Comparison of ENCODE assay signal across 10 mouse cellular contexts in genomic region chr3:129202871-129203740, GRCm38 (mm10). TPM values are rescaled to one million over a fixed set of nuclear protein-coding genes. Genes with fewer than 3 reads are reported as not detected.
DNase-seq lines count a peak whose midpoint lies in the region; ATAC-seq lines count a peak whose summit lies in the region.
"Had no signal": no experiment of that assay in that cellular context is flagged by ENCODE, and none has a peak within 500 bp of the region (broad histone marks: within the 10 kb centered on the region; RNA-seq: fewer than 3 reads in every experiment).

No protein-coding gene starts in this region.

- no peaks in the 10 kb centered on the region for H3K9me3 ChIP-seq in hindbrain, embryonic 13.5 days
- H3K9me3 ChIP-seq in hindbrain, embryonic 16.5 days (ENCODE audit: control insufficient read depth, low read length): 0 out of 2 replicates have a peak, but pooled peaks cover 1% of the 10 kb centered on the region
- H3K9me3 ChIP-seq in intestine, embryonic 14.5 days (ENCODE audit: control insufficient read depth, low read length): no peaks in the 10 kb centered on the region
- no peaks in the 10 kb centered on the region for H3K9me3 ChIP-seq in neural tube, embryonic 12.5 days

- peak overlapping the region; percentile 42; the same call in 1 of the 2 replicates for H3K4me3 ChIP-seq in hindbrain, embryonic 13.5 days
- no peak overlapping the region for H3K4me3 ChIP-seq in hindbrain, embryonic 16.5 days (ENCODE audit: low read length)
- H3K4me3 ChIP-seq in intestine, embryonic 14.5 days (ENCODE audit: low read depth, low read length): peak overlapping the region; percentile 38
- 0 out of 2 replicates have a peak overlapping the region, but pooled peaks have one; percentile 2 for H3K4me3 ChIP-seq in neural tube, embryonic 12.5 days

- under 1% methylated on average over 36 of the region's 36 CpGs for WGBS in hindbrain, embryonic 13.5 days
- WGBS in hindbrain, embryonic 16.5 days: 1% methylated on average over 33 of the region's 36 CpGs
- 15% methylated on average over 36 of the region's 36 CpGs for WGBS in intestine, embryonic 14.5 days
- WGBS in neural tube, embryonic 12.5 days: under 1% methylated on average over 36 of the region's 36 CpGs

- no peak for ATAC-seq in hindbrain, embryonic 13.5 days (ENCODE audit: low FRiP score)
- ATAC-seq in hindbrain, embryonic 16.5 days: no peak
- no peak for ATAC-seq in intestine, embryonic 14.5 days (replicated peaks; ENCODE audit: low FRiP score, low TSS enrichment, low read depth)
- ATAC-seq in neural tube, embryonic 12.5 days (ENCODE audit: low FRiP score, low read depth): no peak

- no peak overlapping the region for H3K4me2 ChIP-seq in hindbrain, embryonic 13.5 days
- H3K4me2 ChIP-seq in hindbrain, embryonic 16.5 days (ENCODE audit: low read length): no peak overlapping the region
- peak overlapping the region; percentile 82 for H3K4me2 ChIP-seq in intestine, embryonic 14.5 days (ENCODE audit: low read length)
- peak overlapping the region; percentile 83; the same call in 1 of the 2 replicates for H3K4me2 ChIP-seq in neural tube, embryonic 12.5 days (replicated peaks)

- H3K27ac ChIP-seq in hindbrain, embryonic 13.5 days: no peak overlapping the region
- H3K27ac ChIP-seq in hindbrain, embryonic 16.5 days (ENCODE audit: low read depth, low read length): no peak overlapping the region
- peak overlapping the region; percentile 16; the same call in 1 of the 2 replicates for H3K27ac ChIP-seq in intestine, embryonic 14.5 days (ENCODE audit: low read depth)
- H3K27ac ChIP-seq in neural tube, embryonic 12.5 days: no peak overlapping the region

- H3K9ac ChIP-seq in hindbrain, embryonic 13.5 days: no peak overlapping the region
- H3K9ac ChIP-seq in hindbrain, embryonic 16.5 days (ENCODE audit: low read depth, low read length): no peak overlapping the region
- H3K9ac ChIP-seq in intestine, embryonic 14.5 days (ENCODE audit: low read length): peak overlapping the region; percentile 44
- no peak overlapping the region for H3K9ac ChIP-seq in neural tube, embryonic 12.5 days

- peak; percentile 46 for DNase-seq in embryo, embryonic 11 days
- peak; percentile 82 for DNase-seq in intestine, embryonic 14.5 days (ENCODE audit: low spot score)
- no peak for DNase-seq in cerebellum, postnatal 4 days (ENCODE audit: low spot score in 2 of 2)
- no peak for DNase-seq in adrenal gland, adult 8-10 months
- DNase-seq in cerebellum, adult 18-20 months: no peak
- DNase-seq: cerebellum, adult 11 months; gastrocnemius, postnatal 10 days had no signal

- peaks cover 29% of the 10 kb centered on the region for H3K4me1 ChIP-seq in hindbrain, embryonic 13.5 days (replicated peaks)
- peaks cover 15% of the 10 kb centered on the region for H3K4me1 ChIP-seq in hindbrain, embryonic 16.5 days (ENCODE audit: control insufficient read depth, insufficient read depth, low read depth, low read length)
- H3K4me1 ChIP-seq in intestine, embryonic 14.5 days (replicated peaks; ENCODE audit: control insufficient read depth, insufficient read depth, low read length): peaks cover 10% of the 10 kb centered on the region; the same call in 1 of the 2 replicates
- H3K4me1 ChIP-seq in neural tube, embryonic 12.5 days: peaks cover 33% of the 10 kb centered on the region

- H3K36me3 ChIP-seq in hindbrain, embryonic 13.5 days: no peaks in the 10 kb centered on the region
- H3K36me3 ChIP-seq in hindbrain, embryonic 16.5 days (ENCODE audit: control insufficient read depth, insufficient read depth, low read length): no peaks in the 10 kb centered on the region
- H3K36me3 ChIP-seq in intestine, embryonic 14.5 days (ENCODE audit: control insufficient read depth, insufficient read depth, low read length): no peaks in the 10 kb centered on the region
- H3K36me3 ChIP-seq in neural tube, embryonic 12.5 days: no peaks in the 10 kb centered on the region

- peaks cover 93% of the 10 kb centered on the region for H3K27me3 ChIP-seq in hindbrain, embryonic 13.5 days
- H3K27me3 ChIP-seq in hindbrain, embryonic 16.5 days (replicated peaks; ENCODE audit: control insufficient read depth, insufficient read depth, low read length): peaks cover 51% of the 10 kb centered on the region
- H3K27me3 ChIP-seq in intestine, embryonic 14.5 days (replicated peaks; ENCODE audit: control insufficient read depth, insufficient read depth, low read length): peaks cover 91% of the 10 kb centered on the region
- H3K27me3 ChIP-seq in neural tube, embryonic 12.5 days (replicated peaks): peaks cover 94% of the 10 kb centered on the region

RNA-seq across cellular contexts. Expression of gene Pitx2, which starts 3.4 kb away (rescaled TPM):
- polyA plus RNA-seq in hindbrain, embryonic 13.5 days (2015; fragmentation: Nextera tagmentation; extraction: Ambion mirVana): 2.1 and 2.6 TPM in 2 replicates
- 2.7 and 3.1 TPM in 2 replicates for polyA plus RNA-seq in hindbrain, embryonic 16.5 days (2015; fragmentation: Nextera tagmentation; extraction: Ambion mirVana)
- 35.6 and 48.0 TPM in 2 replicates for polyA plus RNA-seq in intestine, embryonic 14.5 days (2014; fragmentation: Nextera tagmentation; extraction: Ambion mirVana)
- polyA plus RNA-seq in neural tube, embryonic 12.5 days (2016; fragmentation: Nextera tagmentation; extraction: Ambion mirVana): 7.6 and 10.2 TPM in 2 replicates
- under 1 TPM in 2 of 4 experiments, not detected in 2; 0.12 to 0.31 TPM for total RNA-seq in adrenal gland, adult 8-10 months (2022)

Comparison
In these comparisons a context has a peak if more than half of its experiments do, and no peak if none do; other contexts are left out.
1. H3K4me2 ChIP-seq: peak in intestine, embryonic 14.5 days (single experiment) and neural tube, embryonic 12.5 days (single experiment); none in hindbrain, embryonic 13.5 days (single experiment) and hindbrain, embryonic 16.5 days (single experiment).
2. DNase-seq: peak in embryo, embryonic 11 days (single experiment) and intestine, embryonic 14.5 days (single experiment); none in cerebellum, postnatal 4 days (0 of 2), adrenal gland, adult 8-10 months (single experiment) and cerebellum, adult 18-20 months (0 of 2).